Mouse (Mus musculus) ES-Bruce4 (cell line): Measurements from ENCODE around the gene Pakap. TPM values are rescaled to one million over a fixed set of nuclear protein-coding genes. Genes with fewer than 3 reads are reported as not detected.
"Not testable (repeated sequence)": the region's sequence is repeated elsewhere in the genome, so short reads cannot be mapped to it uniquely, and the experiment has no call there.

Experiments
- H3K27ac ChIP-seq: 2 replicates; pipeline ENCODE4 v1.5.1; 2012; ENCODE audit warnings: low read length, inconsistent platforms; ENCODE audit not compliant: insufficient read depth
- H3K27me3 ChIP-seq: 2 replicates; pipeline ENCODE4 v1.6.1; 2012; ENCODE audit warnings: mild to moderate bottlenecking, low read length, inconsistent platforms; ENCODE audit not compliant: control insufficient read depth, poor library complexity, insufficient read depth, severe bottlenecking
- H3K36me3 ChIP-seq: 2 replicates; pipeline ENCODE4 v1.6.1; 2012; ENCODE audit warnings: inconsistent platforms, mild to moderate bottlenecking, low read length, moderate library complexity; ENCODE audit not compliant: control insufficient read depth, poor library complexity, insufficient read depth, severe bottlenecking
- H3K4me1 ChIP-seq: one replicate; pipeline ENCODE4 v1.8.1; 2011; ENCODE audit warnings: low read length; ENCODE audit not compliant: control insufficient read depth, insufficient read depth
- H3K4me3 ChIP-seq: 2 replicates; pipeline ENCODE4 v1.5.1; 2011; ENCODE audit warnings: low read depth, mild to moderate bottlenecking, low read length
- H3K9ac ChIP-seq: 2 replicates; pipeline ENCODE4 v1.6.1; 2012; ENCODE audit warnings: low read depth, mild to moderate bottlenecking, inconsistent platforms; ENCODE audit not compliant: poor library complexity, severe bottlenecking
- H3K9me3 ChIP-seq: replicated peaks from 2 replicates; pipeline ENCODE4 v1.6.1; 2012; ENCODE audit warnings: mild to moderate bottlenecking, low read length, inconsistent platforms; ENCODE audit not compliant: control insufficient read depth, poor library complexity, insufficient read depth, severe bottlenecking
- CTCF ChIP-seq: IDR thresholded peaks from one replicate; pipeline ENCODE4 v1.8.1; 2011; ENCODE audit warnings: low read depth, low read length
- EP300 ChIP-seq: IDR thresholded peaks from 2 replicates; pipeline ENCODE4 v1.6.1; 2011; ENCODE audit warnings: low read depth, low read length; ENCODE audit not compliant: insufficient read depth
- POLR2A ChIP-seq: IDR thresholded peaks from one replicate; pipeline ENCODE4 v1.8.1; 2011; ENCODE audit warnings: low read length; ENCODE audit not compliant: insufficient read depth
- polyA plus RNA-seq: library from polyadenylated mRNA; stranded (reverse); fragments of >200 nt; gene quantifications from 2 replicates; pipeline ENCODE4 v1.2.4, GENCODE M21; 2011; ENCODE audit warnings: low read depth; ENCODE audit not compliant: missing spikeins, insufficient read depth, insufficient read length

Gene Pakap
- polyA plus RNA-seq, 1 experiment: 2.4 TPM

DNA sequence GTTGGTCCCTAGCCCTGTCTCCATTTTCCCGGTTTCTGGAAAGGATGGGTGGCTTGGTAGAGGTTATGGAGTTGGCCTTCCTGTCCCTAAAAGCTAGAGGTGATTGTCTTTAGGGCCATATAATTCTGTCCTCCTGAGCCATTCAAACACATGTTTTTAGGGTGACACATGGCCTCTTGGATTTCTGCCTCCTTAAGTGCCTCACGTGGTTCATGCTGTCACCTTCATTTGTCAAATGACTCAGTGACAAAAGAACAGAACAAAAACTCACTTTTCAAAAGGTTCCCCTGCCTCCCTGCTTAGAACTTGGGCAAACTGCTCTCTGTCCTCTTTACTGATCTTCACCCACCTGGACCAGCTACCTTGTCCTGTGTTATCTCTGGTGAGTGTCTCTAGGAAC, 317.2 kb downstream of the Pakap start:
- Histone ChIP-seq H3K27me3 (no peaks in the 10 kb centered on the region), H3K27ac (no peak overlapping the region), H3K4me1 (no peaks in the 10 kb centered on the region), H3K9ac (no peak overlapping the region), H3K36me3 (no peaks in the 10 kb centered on the region), H3K9me3 (no peaks in the 10 kb centered on the region), H3K4me3 (no peak overlapping the region)
- TF ChIP-seq POLR2A (no peak), EP300 (no peak), CTCF (no peak)

DNA sequence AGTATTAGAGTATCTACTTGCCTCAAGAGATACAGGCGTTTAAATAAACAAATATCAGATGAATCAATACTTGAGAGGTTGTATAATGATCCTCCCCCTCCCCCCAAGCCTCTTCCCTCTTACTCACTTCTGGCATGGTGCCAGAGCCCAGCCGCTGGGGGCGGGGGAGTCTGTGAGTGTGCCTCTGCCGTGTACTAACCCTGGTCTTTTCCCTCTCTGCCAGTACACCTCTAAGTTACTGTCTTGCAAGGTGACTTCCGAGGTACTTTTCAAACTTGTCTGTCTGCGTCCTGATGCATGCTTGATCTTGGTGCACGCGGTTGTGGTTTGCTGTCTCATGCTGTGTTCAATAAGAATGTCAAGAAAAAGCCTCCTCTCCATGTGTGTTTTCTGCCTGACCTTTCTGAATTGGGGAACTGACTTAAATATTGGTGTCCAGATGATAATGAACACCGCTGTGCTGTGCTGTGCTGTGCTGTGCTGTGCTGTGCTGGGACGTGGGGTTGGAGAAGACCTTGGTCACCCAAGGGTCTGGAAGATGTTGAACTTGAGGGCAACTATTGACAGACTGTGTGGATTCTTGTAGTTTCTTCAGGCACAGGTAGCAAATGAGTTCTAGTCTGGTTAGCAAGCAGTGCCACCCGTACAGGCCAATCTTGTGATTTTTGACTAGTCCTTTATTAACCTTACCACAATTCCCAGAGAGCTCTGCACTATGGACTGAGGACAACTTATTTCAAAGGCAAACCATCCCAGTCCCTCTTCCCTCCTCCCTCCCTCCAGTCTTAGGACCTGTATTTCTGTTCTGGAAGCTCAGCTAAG, 318.3 kb downstream of the Pakap start:
- Histone ChIP-seq H3K4me3 (no peak overlapping the region), H3K9ac (no peak overlapping the region), H3K36me3 (no peaks in the 10 kb centered on the region), H3K27me3 (no peaks in the 10 kb centered on the region), H3K27ac (no peak overlapping the region), H3K4me1 (no peaks in the 10 kb centered on the region), H3K9me3 (no peaks in the 10 kb centered on the region)
- no peak for TF ChIP-seq CTCF
- TF ChIP-seq POLR2A: no peak
- no peak for TF ChIP-seq EP300

DNA sequence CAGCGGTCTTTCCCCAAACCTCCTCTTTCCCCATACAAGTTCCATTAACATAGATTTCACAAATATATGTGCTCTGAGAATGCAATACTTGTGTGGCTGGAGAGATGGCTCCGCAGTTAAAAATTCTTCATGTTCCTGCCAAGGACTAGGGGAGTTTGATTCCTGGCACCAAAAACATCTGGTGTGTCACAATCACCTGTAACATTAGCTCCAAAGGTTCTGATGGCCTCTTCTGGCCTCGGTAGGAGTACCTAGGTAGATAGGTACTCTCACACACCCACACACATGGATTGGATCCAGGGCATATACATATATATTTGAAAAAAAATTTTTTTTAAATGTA, 318.9 kb downstream of the Pakap start:
- Histone ChIP-seq H3K9ac (no peak overlapping the region), H3K36me3 (no peaks in the 10 kb centered on the region), H3K9me3 (no peaks in the 10 kb centered on the region), H3K27me3 (no peaks in the 10 kb centered on the region), H3K4me1 (no peaks in the 10 kb centered on the region), H3K27ac (no peak overlapping the region), H3K4me3 (no peak overlapping the region)
- TF ChIP-seq CTCF (no peak), POLR2A (no peak), EP300 (no peak)

DNA sequence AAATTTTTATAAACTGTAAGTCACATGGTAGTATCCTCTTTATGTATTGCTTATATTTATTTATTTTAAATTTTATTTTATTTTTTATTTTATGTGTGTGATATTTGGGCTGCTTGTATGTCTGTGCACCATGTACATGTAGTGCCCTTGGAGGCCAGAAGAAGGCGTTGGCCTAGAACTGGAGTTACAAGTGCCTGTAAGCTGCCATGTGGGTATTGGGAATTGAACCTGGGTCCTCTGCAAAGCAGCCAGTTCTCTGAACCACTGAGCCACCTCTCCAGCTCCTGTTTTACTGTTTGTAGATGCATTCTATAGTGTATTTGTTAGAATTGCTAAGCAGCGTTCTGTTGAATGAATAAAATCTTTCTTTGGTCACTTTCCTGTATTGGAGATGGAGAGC, 320.3 kb downstream of the Pakap start:
- Histone ChIP-seq H3K4me3 (no peak overlapping the region), H3K36me3 (peaks cover 2% of the 10 kb centered on the region; the same call in 1 of the 2 replicates), H3K9ac (no peak overlapping the region), H3K9me3 (no peaks in the 10 kb centered on the region), H3K4me1 (no peaks in the 10 kb centered on the region), H3K27ac (no peak overlapping the region), H3K27me3 (no peaks in the 10 kb centered on the region)
- no peak for TF ChIP-seq EP300
- no peak for TF ChIP-seq POLR2A
- TF ChIP-seq CTCF: no peak

DNA sequence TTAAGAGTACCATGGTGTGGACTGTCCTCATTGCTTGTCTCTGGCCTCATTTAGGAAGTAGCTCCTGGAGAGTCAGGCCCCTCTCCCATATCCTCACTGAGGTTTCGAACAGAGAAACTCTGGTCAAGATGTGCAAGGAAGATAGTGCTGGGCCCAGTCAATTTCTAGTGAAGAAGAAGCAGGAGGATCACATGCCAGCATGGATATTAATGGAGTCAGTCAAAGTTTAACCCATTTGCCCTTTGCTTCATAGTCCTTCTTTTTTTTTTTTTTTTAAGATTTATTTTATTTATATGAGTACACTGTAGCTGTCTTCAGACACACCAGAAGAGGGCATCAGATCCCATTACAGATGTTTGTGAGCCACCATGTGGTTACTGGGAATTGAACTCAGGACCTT, 321.0 kb downstream of the Pakap start:
- H3K4me3 ChIP-seq, H3K4me1 ChIP-seq, H3K36me3 ChIP-seq, H3K27ac ChIP-seq, H3K9ac ChIP-seq, H3K9me3 ChIP-seq, H3K27me3 ChIP-seq: not testable (repeated sequence)

DNA sequence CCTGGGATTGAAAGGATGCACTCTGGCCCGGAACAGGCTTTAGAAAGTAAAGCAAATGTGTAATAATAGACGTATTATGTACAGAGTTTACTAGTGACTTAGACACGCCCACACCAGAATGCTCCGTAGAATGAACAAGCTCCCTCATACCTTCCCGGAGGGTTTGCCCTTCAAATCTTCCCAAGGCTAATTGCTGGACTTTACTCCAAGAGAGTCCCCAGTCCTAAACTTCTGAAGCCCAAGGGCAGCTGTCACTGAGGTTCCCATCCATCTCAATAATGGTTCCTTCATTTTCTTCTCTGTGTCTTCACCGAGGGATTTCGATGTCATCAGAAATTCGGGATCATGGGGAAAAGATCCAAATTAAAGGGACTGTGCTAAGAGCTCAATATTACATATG, 321.8 kb downstream of the Pakap start:
- H3K9ac ChIP-seq: no peak overlapping the region
- TF ChIP-seq EP300: no peak
- no peak for TF ChIP-seq POLR2A
- TF ChIP-seq CTCF: no peak
- no peaks in the 10 kb centered on the region for H3K9me3 ChIP-seq

More for the DNA sequence above, 321.8 kb downstream of the Pakap start:
- Histone ChIP-seq H3K27me3 (no peaks in the 10 kb centered on the region), H3K4me3 (no peak overlapping the region), H3K36me3 (peaks cover 4% of the 10 kb centered on the region; the same call in 1 of the 2 replicates), H3K27ac (no peak overlapping the region), H3K4me1 (no peaks in the 10 kb centered on the region)
